Mouse (Mus musculus) liver, embryonic 15.5 days (tissue): ENCODE measurements at regions not wholly inside any gene's neighbourhood (a gene's known extent, or its start where the extent isn't known, plus 50 kb on each side); places are given as distances from the start of the nearest gene placed in this dataset. TPM values are rescaled to one million over a fixed set of nuclear protein-coding genes. Genes with fewer than 3 reads are reported as not detected.

Source experiments
- microRNA-seq: library from miRNA; unstranded; fragments of <30 nt; microRNA quantifications from one replicate; pipeline ENCODE4, GENCODE M21; 2016

Small RNA genes in the stretch of these regions (microRNA-seq; reads per million reads assigned to microRNA genes)
- gene Gm27878 = not detected
